In genomic region chr11:98939084-98939952, GRCm38 (mm10) we compare ENCODE assay signal across 8 mouse cellular contexts. TPM values are rescaled to one million over a fixed set of nuclear protein-coding genes. Genes with fewer than 3 reads are reported as not detected.
DNase-seq lines count a peak whose midpoint lies in the region; TF ChIP-seq lines count a peak whose summit lies in the region.

No protein-coding gene starts in this region.

- H3K4me1 ChIP-seq in brown adipose tissue, adult 24 weeks (ENCODE audit: control insufficient read depth, insufficient read depth, insufficient read length, low read length) = peaks cover 46% of the 10 kb centered on the region

- TF ChIP-seq CTCF in left cerebral cortex, adult 2 months (IDR thresholded peaks at IDR 0.05) = no peak

- H3K36me3 ChIP-seq in macrophage (ENCODE audit: inconsistent target) = no peaks in the 10 kb centered on the region

- peaks cover 58% of the 10 kb centered on the region for H3K79me2 ChIP-seq in macrophage (ENCODE audit: inconsistent target)

- DNase-seq in left cerebral cortex, adult 2 months (ENCODE audit: extremely low spot score in 1 of 2, low spot score in 2 of 2) = no peak
- no peak for DNase-seq in left cerebral cortex, adult 18-20 months (ENCODE audit: low spot score in 2 of 2)
- DNase-seq in induced T-regulatory cell, adult 2 months (ENCODE audit: low read depth) = peak; percentile 90
- peak; percentile 64 to 80 for DNase-seq in thymus, postnatal 36 days
- no peak for DNase-seq in layer of hippocampus, postnatal 14 days (ENCODE audit: low spot score in 2 of 2)
- DNase-seq in urinary bladder, postnatal 25 days (ENCODE audit: low spot score) = no peak

- intact Hi-C loops in left cerebral cortex, adult 2 months (cut with DNase I) = no loop called here

- peak overlapping the region; percentile 4; the same call in 1 of the 2 replicates for H3K27ac ChIP-seq in left cerebral cortex, adult 2 months
- no peak overlapping the region for H3K27ac ChIP-seq in brown adipose tissue, adult 24 weeks (replicated peaks; ENCODE audit: low read depth, low read length)
- H3K27ac ChIP-seq in macrophage = 0 out of 2 replicates have a peak overlapping the region, but pooled peaks have one; percentile 97

- WGBS in macrophage (ENCODE audit: missing documents) = 47% methylated on average over 15 of the region's 15 CpGs

- no peak overlapping the region for H3K4me3 ChIP-seq in left cerebral cortex, adult 2 months
- H3K4me3 ChIP-seq in brown adipose tissue, adult 24 weeks (ENCODE audit: insufficient read depth, low read depth, low read length) = peak overlapping the region; percentile 87
- H3K4me3 ChIP-seq in macrophage (ENCODE audit: inconsistent target) = no peak overlapping the region

RNA-seq across cellular contexts. Expression of gene Rara, which starts 11.7 kb away (rescaled TPM):
- 10 to 100 TPM; 14.0 to 18.7 TPM for total RNA-seq in left cerebral cortex, adult 2 months (2021)
- total RNA-seq in left cerebral cortex, adult 18-20 months (2021) = 10 to 100 TPM; 14.4 to 14.9 TPM
- 3.2 and 5.5 TPM in 2 replicates for polyA plus RNA-seq in brown adipose tissue, adult 24 weeks (2012; ENCODE audit: insufficient read depth, insufficient read length, missing spikeins)
- total RNA-seq in macrophage (2018; cell fraction: chromatin; rRNA removed) = 10 to 100 TPM in 20 of 26 experiments, 1 to 10 TPM in 6; 7.0 to 27.6 (median 17.2) TPM
- total RNA-seq in macrophage (2018; cell fraction: cytosol; rRNA removed) = 10 to 100 TPM in 24 of 26 experiments, 1 to 10 TPM in 2; 7.8 to 33.7 (median 21.0) TPM
- total RNA-seq in macrophage (2018; cell fraction: nucleus; rRNA removed) = 10 to 100 TPM in 24 of 26 experiments, 1 to 10 TPM in 2; 6.3 to 35.2 (median 17.9) TPM
- 13.3 to 17.5 TPM (median 13.4 TPM) in 3 replicates for polyA plus RNA-seq in macrophage (2018)
- total RNA-seq in layer of hippocampus, postnatal 14 days (2021) = 10 to 100 TPM; 20.2 to 20.3 TPM

RNA-seq across cellular contexts. Expression of gene Cdc6, which starts 31.7 kb away (rescaled TPM):
- under 1 TPM; 0.35 to 0.36 TPM for total RNA-seq in left cerebral cortex, adult 2 months (2021)
- total RNA-seq in left cerebral cortex, adult 18-20 months (2021) = under 1 TPM; 0.33 to 0.45 TPM
- 0.28 and 1.7 TPM in 2 replicates for polyA plus RNA-seq in brown adipose tissue, adult 24 weeks (2012; ENCODE audit: insufficient read depth, insufficient read length, missing spikeins)
- total RNA-seq in macrophage (2018; cell fraction: chromatin; rRNA removed) = 1 to 10 TPM in 20 of 26 experiments, under 1 TPM in 6; 0.25 to 5.5 (median 2.3) TPM
- 1 to 10 TPM in 22 of 26 experiments, under 1 TPM in 4; 0.57 to 2.4 (median 1.4) TPM for total RNA-seq in macrophage (2018; cell fraction: cytosol; rRNA removed)
- 10 to 100 TPM in 1 of 26 experiments, 1 to 10 TPM in 23, under 1 TPM in 2; 0.58 to 22.6 (median 1.7) TPM for total RNA-seq in macrophage (2018; cell fraction: nucleus; rRNA removed)
- 0.70 to 13.4 TPM (median 2.2 TPM) in 3 replicates for polyA plus RNA-seq in macrophage (2018)
- total RNA-seq in layer of hippocampus, postnatal 14 days (2021) = under 1 TPM; 0.81 to 0.97 TPM

RNA-seq across cellular contexts. Expression of gene Gjd3, which starts 43.5 kb away (rescaled TPM):
- 1 to 10 TPM; 1.4 to 3.2 TPM for total RNA-seq in left cerebral cortex, adult 2 months (2021)
- total RNA-seq in left cerebral cortex, adult 18-20 months (2021) = 1 to 10 TPM; 1.8 to 2.0 TPM
- polyA plus RNA-seq in brown adipose tissue, adult 24 weeks (2012; ENCODE audit: insufficient read depth, insufficient read length, missing spikeins) = not detected in 2 replicates
- not detected for total RNA-seq in macrophage (2018; cell fraction: chromatin; rRNA removed)
- total RNA-seq in macrophage (2018; cell fraction: cytosol; rRNA removed) = not detected
- not detected for total RNA-seq in macrophage (2018; cell fraction: nucleus; rRNA removed)
- not detected in 3 replicates for polyA plus RNA-seq in macrophage (2018)
- total RNA-seq in layer of hippocampus, postnatal 14 days (2021) = 1 to 10 TPM; 2.2 TPM

Comparison
In these comparisons a context has a peak if more than half of its experiments do, and no peak if none do; other contexts are left out.
1. DNase-seq: peak in induced T-regulatory cell, adult 2 months (single experiment) and thymus, postnatal 36 days (2 of 2); none in left cerebral cortex, adult 2 months (0 of 2), left cerebral cortex, adult 18-20 months (0 of 2), layer of hippocampus, postnatal 14 days (0 of 2) and urinary bladder, postnatal 25 days (single experiment).